Mouse (Mus musculus): ENCODE data around the gene Pcare. TPM values are rescaled to one million over a fixed set of nuclear protein-coding genes. Genes with fewer than 3 reads are reported as not detected.

The Pcare gene
- polyA plus RNA-seq, 1 experiment from 2014 or later: not detected

DNA sequence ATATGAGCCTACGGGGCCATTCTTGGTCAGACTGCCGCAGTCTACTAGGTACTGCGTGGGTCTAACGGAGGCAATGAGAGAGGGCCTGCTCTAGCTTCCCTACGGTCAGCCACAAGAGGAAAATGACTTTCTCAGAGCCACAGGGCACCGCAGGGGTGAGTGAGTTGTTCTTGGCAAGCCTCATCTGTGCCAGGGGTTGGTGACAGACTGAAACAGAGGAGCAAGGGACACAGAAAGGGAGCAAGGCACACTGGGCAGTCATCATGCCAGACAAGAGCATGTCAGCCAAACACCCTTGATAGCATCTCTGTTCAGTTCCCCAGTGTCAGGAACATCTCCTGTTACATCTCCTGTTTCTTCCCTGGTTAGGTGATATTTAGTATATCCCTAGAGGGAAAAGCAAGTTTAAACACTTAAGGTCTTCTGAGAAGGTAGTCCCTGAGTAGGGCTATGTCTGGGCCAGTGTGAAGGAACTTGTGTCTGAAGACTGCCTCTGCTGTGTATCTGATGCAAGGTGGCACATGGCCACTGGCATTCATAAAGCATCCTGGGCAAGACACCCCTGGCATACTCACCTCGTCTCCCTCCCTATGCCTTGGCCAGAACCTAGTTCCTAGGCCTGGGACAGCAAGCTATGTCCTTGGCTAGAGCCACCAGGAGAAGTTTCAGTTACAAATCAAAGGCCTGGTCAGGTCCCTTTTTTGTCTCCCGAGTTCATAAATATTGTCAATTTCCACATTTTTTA lies 34.6 kb downstream of the Pcare start:
- WGBS: 87% methylated on average over 8 of the region's 8 CpGs
- H3K4me3 ChIP-seq (ENCODE audit: low read depth, low read length): no peak overlapping the region
- H3K9me3 ChIP-seq (ENCODE audit: low read length): no peaks in the 10 kb centered on the region
- DNase-seq (ENCODE audit: low spot score) (no peak), ATAC-seq (no peak)
- H3K4me1 ChIP-seq (ENCODE audit: insufficient read depth, low read depth, low read length): no peaks in the 10 kb centered on the region
- no peaks in the 10 kb centered on the region for H3K27me3 ChIP-seq (replicated peaks; ENCODE audit: insufficient read depth, low read length)
- no peak overlapping the region for H3K4me2 ChIP-seq (replicated peaks; ENCODE audit: low read depth, low read length)
- TF ChIP-seq EP300 (IDR thresholded peaks at IDR 0.05) (no peak), CTCF (IDR thresholded peaks at IDR 0.05) (no peak)
- H3K36me3 ChIP-seq (ENCODE audit: insufficient read depth, low read length): no peaks in the 10 kb centered on the region
- H3K27ac ChIP-seq (ENCODE audit: low read length): no peak overlapping the region
- H3K9ac ChIP-seq (replicated peaks; ENCODE audit: low read depth): no peak overlapping the region

DNA sequence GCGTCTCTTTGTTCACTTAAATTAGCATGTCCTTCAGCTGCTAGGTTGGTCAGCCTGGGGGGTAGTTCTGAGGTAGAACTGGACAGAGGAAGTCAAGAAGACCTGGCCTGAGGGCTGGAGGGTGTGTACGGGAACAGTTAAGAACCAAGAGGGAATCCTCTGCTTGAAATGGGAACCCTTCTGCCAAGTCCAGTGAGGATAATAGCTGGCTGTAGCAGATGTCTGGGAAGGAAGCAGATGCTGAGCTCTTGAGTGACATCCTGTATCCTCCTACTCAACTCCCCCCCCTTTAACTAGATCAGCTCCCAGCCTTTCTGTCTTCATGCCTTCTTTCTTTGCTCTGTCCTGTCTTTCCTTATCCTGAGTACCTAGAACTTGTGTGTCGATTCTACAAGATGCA lies 37.7 kb downstream of the Pcare start:
- Histone ChIP-seq H3K4me3 (ENCODE audit: low read depth, low read length) (no peak overlapping the region), H3K9ac (replicated peaks; ENCODE audit: low read depth) (no peak overlapping the region), H3K27ac (ENCODE audit: low read length) (no peak overlapping the region), H3K4me1 (ENCODE audit: insufficient read depth, low read depth, low read length) (no peaks in the 10 kb centered on the region), H3K4me2 (replicated peaks; ENCODE audit: low read depth, low read length) (no peak overlapping the region), H3K27me3 (replicated peaks; ENCODE audit: insufficient read depth, low read length) (no peaks in the 10 kb centered on the region), H3K36me3 (ENCODE audit: insufficient read depth, low read length) (no peaks in the 10 kb centered on the region), H3K9me3 (ENCODE audit: low read length) (no peaks in the 10 kb centered on the region)
- WGBS: 81% methylated on average over 3 of the region's 3 CpGs
- no peak for DNase-seq (ENCODE audit: low spot score)
- ATAC-seq: no peak
- TF ChIP-seq EP300 (IDR thresholded peaks at IDR 0.05) (no peak), CTCF (IDR thresholded peaks at IDR 0.05) (no peak)

DNA sequence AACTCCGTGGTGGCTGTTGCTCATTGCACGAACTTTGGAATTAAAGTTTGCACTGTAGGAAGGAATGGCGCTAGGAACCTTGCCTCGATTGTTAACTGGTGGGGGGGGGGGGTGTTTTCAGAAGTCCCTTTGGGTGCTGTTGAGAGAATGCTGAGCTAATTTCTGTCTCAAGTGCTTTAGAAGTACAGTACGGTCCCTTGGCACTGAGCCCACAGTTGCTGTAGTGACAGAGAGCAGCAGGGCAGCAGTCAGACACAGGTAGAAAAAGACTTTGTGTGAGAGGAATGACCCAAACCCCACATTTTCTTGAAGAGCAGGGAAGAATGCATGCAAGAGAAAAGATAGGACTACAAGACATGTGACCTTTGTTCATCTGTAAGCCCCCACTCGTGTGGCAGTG lies 40.4 kb downstream of the Pcare start:
- DNase-seq (ENCODE audit: low spot score) (peak; percentile 75), ATAC-seq (peak; percentile 62; the same call in 1 of the 2 replicates)
- Histone ChIP-seq H3K4me2 (replicated peaks; ENCODE audit: low read depth, low read length) (no peak overlapping the region), H3K27ac (ENCODE audit: low read length) (no peak overlapping the region), H3K9ac (replicated peaks; ENCODE audit: low read depth) (no peak overlapping the region), H3K4me1 (ENCODE audit: insufficient read depth, low read depth, low read length) (no peaks in the 10 kb centered on the region), H3K9me3 (ENCODE audit: low read length) (no peaks in the 10 kb centered on the region), H3K27me3 (replicated peaks; ENCODE audit: insufficient read depth, low read length) (no peaks in the 10 kb centered on the region), H3K36me3 (ENCODE audit: insufficient read depth, low read length) (no peaks in the 10 kb centered on the region), H3K4me3 (ENCODE audit: low read depth, low read length) (no peak overlapping the region)
- TF ChIP-seq CTCF (IDR thresholded peaks at IDR 0.05) (no peak), EP300 (IDR thresholded peaks at IDR 0.05) (no peak)
- 54% methylated on average over 6 of the region's 6 CpGs for WGBS

DNA sequence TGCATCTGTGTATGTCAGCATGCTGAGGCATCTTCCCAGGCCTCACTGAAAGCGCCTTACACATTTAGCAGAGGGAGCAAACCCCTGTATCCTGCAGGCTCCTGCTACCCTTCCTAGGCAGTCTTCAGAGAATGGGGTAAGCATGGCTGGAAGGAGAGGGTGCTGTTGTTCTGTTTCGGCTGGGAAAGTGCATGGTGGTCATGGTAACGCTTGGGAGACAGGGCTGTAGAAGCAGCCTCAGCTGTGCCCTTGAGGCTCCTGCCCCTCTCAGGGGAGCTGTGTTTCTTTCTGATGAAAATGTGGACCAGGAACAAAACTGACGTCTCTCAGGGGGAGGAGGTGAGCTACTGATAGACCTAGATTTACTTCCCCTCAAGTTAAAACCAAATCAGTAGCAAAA lies 45.0 kb downstream of the Pcare start:
- Histone ChIP-seq H3K36me3 (ENCODE audit: insufficient read depth, low read length) (no peaks in the 10 kb centered on the region), H3K4me1 (ENCODE audit: insufficient read depth, low read depth, low read length) (no peaks in the 10 kb centered on the region), H3K4me3 (ENCODE audit: low read depth, low read length) (no peak overlapping the region), H3K27ac (ENCODE audit: low read length) (no peak overlapping the region), H3K4me2 (replicated peaks; ENCODE audit: low read depth, low read length) (no peak overlapping the region), H3K9ac (replicated peaks; ENCODE audit: low read depth) (no peak overlapping the region), H3K27me3 (replicated peaks; ENCODE audit: insufficient read depth, low read length) (no peaks in the 10 kb centered on the region), H3K9me3 (ENCODE audit: low read length) (no peaks in the 10 kb centered on the region)
- ATAC-seq (no peak), DNase-seq (ENCODE audit: low spot score) (no peak)
- TF ChIP-seq CTCF (IDR thresholded peaks at IDR 0.05) (no peak), EP300 (IDR thresholded peaks at IDR 0.05) (no peak)
- 58% methylated on average over 4 of the region's 4 CpGs for WGBS

DNA sequence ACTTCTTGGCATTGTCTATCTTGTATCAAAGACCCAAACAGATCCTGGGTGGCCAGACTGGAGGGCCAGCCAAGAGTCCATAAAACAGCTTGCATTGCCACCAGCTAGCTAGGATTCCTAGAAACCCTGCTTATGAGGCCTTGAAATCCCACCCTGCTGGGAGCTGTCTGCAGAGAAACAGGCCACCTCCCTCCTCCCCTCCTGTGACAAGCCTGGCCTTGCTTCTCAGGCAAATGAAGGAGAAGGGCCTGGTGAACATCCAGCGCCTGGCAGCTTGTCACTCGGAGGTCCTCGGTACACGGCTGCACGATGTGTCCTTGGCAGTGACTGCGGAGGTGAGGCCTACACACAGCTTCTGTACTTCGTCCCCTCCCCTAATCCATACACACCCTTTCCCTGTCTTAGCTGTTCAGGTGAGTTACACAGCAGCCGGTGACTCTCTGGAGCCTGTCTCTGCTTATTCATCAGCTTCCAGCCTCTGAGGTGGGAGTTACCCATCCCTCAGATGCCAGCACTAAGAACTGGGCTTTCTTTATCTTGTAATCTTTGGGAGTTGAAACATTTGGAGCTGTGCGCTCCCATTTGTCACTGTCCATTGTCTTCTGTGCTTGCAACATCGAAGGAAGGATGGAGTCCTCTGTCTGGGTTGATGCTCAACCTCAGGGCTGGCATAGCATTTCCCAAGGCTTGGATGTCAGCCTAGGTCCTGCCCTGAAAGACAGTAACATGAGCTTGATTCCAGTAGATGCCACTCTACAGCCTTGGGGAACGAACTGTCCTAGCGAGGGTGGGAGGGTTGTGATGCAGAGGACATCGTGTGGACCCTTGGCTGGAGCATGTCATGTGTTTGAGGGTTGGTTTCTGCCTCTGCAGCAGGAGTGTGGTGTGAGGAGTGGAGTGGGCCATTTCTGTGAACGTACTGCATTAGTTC lies 46.9 kb downstream of the Pcare start:
- WGBS: 78% methylated on average over 13 of the region's 14 CpGs
- peak; percentile 55 for ATAC-seq
- Histone ChIP-seq H3K4me2 (replicated peaks; ENCODE audit: low read depth, low read length) (no peak overlapping the region), H3K36me3 (ENCODE audit: insufficient read depth, low read length) (no peaks in the 10 kb centered on the region), H3K27ac (ENCODE audit: low read length) (no peak overlapping the region), H3K4me1 (ENCODE audit: insufficient read depth, low read depth, low read length) (no peaks in the 10 kb centered on the region), H3K9me3 (ENCODE audit: low read length) (no peaks in the 10 kb centered on the region), H3K9ac (replicated peaks; ENCODE audit: low read depth) (no peak overlapping the region), H3K27me3 (replicated peaks; ENCODE audit: insufficient read depth, low read length) (no peaks in the 10 kb centered on the region), H3K4me3 (ENCODE audit: low read depth, low read length) (no peak overlapping the region)
- DNase-seq (ENCODE audit: low spot score): peak; percentile 30
- TF ChIP-seq CTCF (IDR thresholded peaks at IDR 0.05): no peak
- TF ChIP-seq EP300 (IDR thresholded peaks at IDR 0.05): no peak

DNA sequence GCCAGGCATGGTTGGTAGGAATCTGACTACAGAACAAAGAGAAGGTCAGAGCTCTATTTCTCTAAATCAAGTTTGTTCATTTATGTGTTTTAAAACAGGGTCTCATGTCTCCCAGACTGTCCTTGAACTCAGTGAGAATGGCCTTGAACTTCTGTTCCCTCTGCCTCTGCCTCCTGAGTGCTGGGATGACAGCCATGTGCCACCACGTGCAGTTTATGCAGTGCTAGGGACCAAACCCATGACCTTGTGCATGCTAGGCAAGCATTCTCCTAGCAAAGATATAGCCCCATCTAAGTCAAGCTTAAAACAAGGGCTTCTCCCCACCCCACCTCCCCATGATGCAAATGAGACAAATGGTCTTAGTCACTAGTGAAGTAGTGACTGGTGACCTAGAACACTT lies 47.6 kb downstream of the Pcare start:
- no peak for ATAC-seq
- no peak for DNase-seq (ENCODE audit: low spot score)
- H3K36me3 ChIP-seq (ENCODE audit: insufficient read depth, low read length): no peaks in the 10 kb centered on the region
- no peaks in the 10 kb centered on the region for H3K9me3 ChIP-seq (ENCODE audit: low read length)
- no peak overlapping the region for H3K4me2 ChIP-seq (replicated peaks; ENCODE audit: low read depth, low read length)
- H3K9ac ChIP-seq (replicated peaks; ENCODE audit: low read depth): no peak overlapping the region
- TF ChIP-seq EP300 (IDR thresholded peaks at IDR 0.05) (no peak), CTCF (IDR thresholded peaks at IDR 0.05) (no peak)
- H3K4me3 ChIP-seq (ENCODE audit: low read depth, low read length): no peak overlapping the region
- no peak overlapping the region for H3K27ac ChIP-seq (ENCODE audit: low read length)
- no peaks in the 10 kb centered on the region for H3K27me3 ChIP-seq (replicated peaks; ENCODE audit: insufficient read depth, low read length)
- no peaks in the 10 kb centered on the region for H3K4me1 ChIP-seq (ENCODE audit: insufficient read depth, low read depth, low read length)
- 54% methylated on average over 1 of the region's 1 CpGs for WGBS
